Mouse (Mus musculus) lung, embryonic 15.5 days (tissue): ENCODE results near the gene Kbtbd12. TPM values are rescaled to one million over a fixed set of nuclear protein-coding genes. Genes with fewer than 3 reads are reported as not detected.

Experiments
- ATAC-seq: fragments of 200-750 bp; cut with Nextera tagmentation; 2 replicates; pipeline ENCODE4 v1.8.0; 2017; ENCODE audit warnings: moderate number of reproducible peaks, borderline replicate concordance; ENCODE audit not compliant: low FRiP score, low TSS enrichment; ENCODE audit errors: extremely low read depth
- H3K27ac ChIP-seq: fragments of 300-500 bp; sonication (generic); 2 replicates; pipeline ENCODE4 v1.5.1; 2015; ENCODE audit warnings: moderate library complexity, mild to moderate bottlenecking, inconsistent platforms
- H3K27me3 ChIP-seq: fragments of 300-500 bp; sonication (generic); 2 replicates; pipeline ENCODE4 v1.6.1; 2015; ENCODE audit warnings: inconsistent platforms
- H3K36me3 ChIP-seq: fragments of 300-500 bp; sonication (generic); 2 replicates; pipeline ENCODE4 v1.6.1; 2015; ENCODE audit warnings: inconsistent platforms
- H3K4me1 ChIP-seq: fragments of 300-500 bp; sonication (generic); 2 replicates; pipeline ENCODE4 v1.6.1; 2015; ENCODE audit warnings: inconsistent platforms
- H3K4me2 ChIP-seq: fragments of 300-500 bp; sonication (generic); 2 replicates; pipeline ENCODE4 v1.6.1; 2015; ENCODE audit warnings: inconsistent platforms, mild to moderate bottlenecking, moderate library complexity
- H3K4me3 ChIP-seq: fragments of 300-500 bp; sonication (generic); 2 replicates; pipeline ENCODE4 v1.5.1; 2015; ENCODE audit warnings: mild to moderate bottlenecking, inconsistent platforms
- H3K9ac ChIP-seq: fragments of 300-500 bp; sonication (generic); 2 replicates; pipeline ENCODE4 v1.6.1; 2015; ENCODE audit warnings: inconsistent platforms
- H3K9me3 ChIP-seq: fragments of 300-500 bp; sonication (generic); 2 replicates; pipeline ENCODE4 v1.6.1; 2016; ENCODE audit warnings: inconsistent platforms
- WGBS: fragments of 180-500 bp; shearing (Covaris S2); methylation state at CpG from one replicate; pipeline ENCODE4 v1.1.7; 2015; 5-methylcytosine and 5-hydroxymethylcytosine counted together
- polyA plus RNA-seq: library from polyadenylated mRNA; unstranded; fragments of >200 nt; fragmentation: Nextera tagmentation; extraction: Ambion mirVana; gene quantifications from 2 replicates; pipeline ENCODE4 v1.2.1, GENCODE M21; 2015

The Kbtbd12 gene
- polyA plus RNA-seq, result 0.54 and 1.4 TPM in 2 replicates

- H3K9ac ChIP-seq, result no peak within 1 kb of the TSS
- H3K9me3 ChIP-seq, result no peaks in the 10 kb centered on the region
- no peak for ATAC-seq
- no peaks in the 10 kb centered on the region for H3K36me3 ChIP-seq
- H3K4me3 ChIP-seq, result no peak within 1 kb of the TSS
- peaks cover 12% of the 10 kb centered on the region; the same call in 1 of the 2 replicates for H3K4me1 ChIP-seq
- 94% methylated on average over 5 of the region's 5 CpGs for WGBS
- H3K27ac ChIP-seq, result no peak within 1 kb of the TSS
- no peaks in the 10 kb centered on the region for H3K27me3 ChIP-seq
- H3K4me2 ChIP-seq, result no peak within 1 kb of the TSS
Observed at GRCm38 (mm10) chr6:88637611-88638301, at the start of gene Kbtbd12. Gene Kbtbd12 (minus strand): TSS chr6:88637950.

- Histone ChIP-seq H3K36me3 (no peaks in the 10 kb centered on the region), H3K27ac (no peak overlapping the region), H3K4me3 (no peak overlapping the region), H3K27me3 (no peaks in the 10 kb centered on the region), H3K9ac (no peak overlapping the region), H3K9me3 (no peaks in the 10 kb centered on the region), H3K4me2 (no peak overlapping the region), H3K4me1 (peaks cover 31% of the 10 kb centered on the region)
- ATAC-seq, result no peak
- WGBS, result 33% methylated on average over 7 of the region's 7 CpGs
Observed at GRCm38 (mm10) chr6:88683380-88684053, 45.8 kb upstream of the Kbtbd12 start.

GRCm38 (mm10) chr6:88681026-88681425 lies 43.3 kb upstream of the Kbtbd12 start:
- Histone ChIP-seq H3K36me3 (no peaks in the 10 kb centered on the region), H3K27me3 (no peaks in the 10 kb centered on the region), H3K9me3 (no peaks in the 10 kb centered on the region), H3K9ac (no peak overlapping the region), H3K4me1 (peaks cover 14% of the 10 kb centered on the region), H3K4me3 (no peak overlapping the region), H3K27ac (no peak overlapping the region), H3K4me2 (no peak overlapping the region)
- 78% methylated on average over 3 of the region's 3 CpGs for WGBS
- no peak for ATAC-seq

DNA sequence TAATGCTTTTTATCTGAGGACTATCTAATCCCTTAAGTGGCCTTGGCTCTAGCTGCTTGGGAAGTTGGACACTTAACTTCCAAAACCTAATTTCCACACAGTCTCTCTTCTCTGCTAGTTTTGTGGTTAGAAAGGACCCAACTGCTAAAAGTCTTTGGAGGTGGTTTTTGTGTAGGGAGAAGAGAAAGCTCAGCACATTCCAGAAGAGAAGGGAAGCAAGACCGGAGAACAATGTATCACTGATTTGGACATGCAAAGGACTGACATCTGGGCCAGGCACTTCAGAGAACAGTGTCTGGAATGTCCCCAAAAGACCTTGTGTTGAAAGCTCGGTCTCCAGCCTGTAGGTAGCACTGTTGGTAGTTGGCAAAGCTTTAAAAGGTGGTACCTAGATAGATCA lies 40.0 kb upstream of the Kbtbd12 start:
- WGBS, result 63% methylated on average over 2 of the region's 2 CpGs
- Histone ChIP-seq H3K4me3 (no peak overlapping the region), H3K36me3 (no peaks in the 10 kb centered on the region), H3K4me1 (peaks cover 5% of the 10 kb centered on the region; the same call in 1 of the 2 replicates), H3K9me3 (no peaks in the 10 kb centered on the region), H3K27ac (no peak overlapping the region), H3K9ac (no peak overlapping the region), H3K4me2 (no peak overlapping the region), H3K27me3 (no peaks in the 10 kb centered on the region)
- ATAC-seq, result no peak

- H3K9ac ChIP-seq, result no peak overlapping the region
- ATAC-seq, result no peak
- WGBS, result 86% methylated on average over 6 of the region's 6 CpGs
- H3K4me2 ChIP-seq, result no peak overlapping the region
- no peak overlapping the region for H3K27ac ChIP-seq
- H3K36me3 ChIP-seq, result no peaks in the 10 kb centered on the region
- no peaks in the 10 kb centered on the region for H3K9me3 ChIP-seq
- H3K27me3 ChIP-seq, result no peaks in the 10 kb centered on the region
- H3K4me3 ChIP-seq, result no peak overlapping the region
- no peaks in the 10 kb centered on the region for H3K4me1 ChIP-seq
Observed at GRCm38 (mm10) chr6:88676753-88677736, 39.3 kb upstream of the Kbtbd12 start.

DNA sequence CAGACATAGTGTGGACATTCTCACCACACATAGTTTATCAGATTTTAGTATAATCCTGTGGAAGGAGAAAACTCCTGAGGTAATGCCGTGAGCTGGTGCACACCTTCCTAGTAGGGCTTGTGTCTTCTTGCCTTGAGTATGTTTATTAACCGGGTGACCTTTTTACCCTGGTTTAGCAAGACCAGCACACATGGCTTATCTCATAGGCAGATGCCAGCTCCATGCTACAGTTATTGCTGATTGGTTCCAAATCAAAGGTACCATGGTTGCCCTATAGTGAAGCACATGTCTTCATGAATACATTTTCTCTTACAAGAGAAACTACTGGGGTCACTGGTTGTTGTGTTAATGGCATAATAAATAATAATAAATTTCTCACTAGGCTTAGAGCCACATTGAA lies 38.1 kb upstream of the Kbtbd12 start:
- no peaks in the 10 kb centered on the region for H3K36me3 ChIP-seq
- H3K4me2 ChIP-seq, result no peak overlapping the region
- WGBS, result 80% methylated on average over 2 of the region's 2 CpGs
- H3K9ac ChIP-seq, result no peak overlapping the region
- H3K9me3 ChIP-seq, result no peaks in the 10 kb centered on the region
- no peak overlapping the region for H3K27ac ChIP-seq
- ATAC-seq, result no peak
- no peaks in the 10 kb centered on the region for H3K27me3 ChIP-seq
- no peak overlapping the region for H3K4me3 ChIP-seq
- H3K4me1 ChIP-seq, result no peaks in the 10 kb centered on the region

GRCm38 (mm10) chr6:88662284-88662683 lies 24.5 kb upstream of the Kbtbd12 start:
- Histone ChIP-seq H3K4me3 (no peak overlapping the region), H3K4me1 (no peaks in the 10 kb centered on the region), H3K9me3 (no peaks in the 10 kb centered on the region), H3K27ac (no peak overlapping the region), H3K9ac (no peak overlapping the region), H3K27me3 (no peaks in the 10 kb centered on the region), H3K36me3 (no peaks in the 10 kb centered on the region), H3K4me2 (no peak overlapping the region)
- WGBS, result 82% methylated on average over 3 of the region's 3 CpGs
- ATAC-seq, result no peak

DNA sequence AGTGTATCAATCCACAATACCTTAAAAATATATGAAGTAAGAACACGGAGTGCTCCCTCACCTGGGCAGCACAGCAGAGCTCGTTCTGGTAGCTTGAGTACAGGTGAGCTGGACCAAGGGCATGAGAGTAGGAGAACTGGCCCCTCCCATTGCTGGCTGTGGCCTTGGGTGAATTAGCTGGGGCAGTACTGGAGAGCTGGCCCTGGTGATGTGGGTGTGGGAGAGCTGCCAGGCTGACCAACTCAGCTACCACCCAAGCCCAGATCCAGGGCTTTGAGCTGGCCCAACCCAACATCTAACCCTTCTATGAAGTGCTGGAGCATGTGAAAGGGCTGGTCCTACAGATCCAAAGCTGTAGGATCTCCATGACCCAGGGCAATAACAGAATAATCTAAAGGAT lies 23.9 kb upstream of the Kbtbd12 start:
- 83% methylated on average over 2 of the region's 2 CpGs for WGBS
- Histone ChIP-seq H3K4me3 (no peak overlapping the region), H3K36me3 (no peaks in the 10 kb centered on the region), H3K4me2 (no peak overlapping the region), H3K27me3 (no peaks in the 10 kb centered on the region), H3K9ac (no peak overlapping the region), H3K27ac (no peak overlapping the region), H3K4me1 (no peaks in the 10 kb centered on the region), H3K9me3 (no peaks in the 10 kb centered on the region)
- no peak for ATAC-seq

- no peaks in the 10 kb centered on the region for H3K4me1 ChIP-seq
- WGBS, result 76% methylated on average over 4 of the region's 4 CpGs
- no peak overlapping the region for H3K27ac ChIP-seq
- no peak overlapping the region for H3K9ac ChIP-seq
- H3K4me2 ChIP-seq, result no peak overlapping the region
- no peaks in the 10 kb centered on the region for H3K27me3 ChIP-seq
- no peaks in the 10 kb centered on the region for H3K36me3 ChIP-seq
- no peaks in the 10 kb centered on the region for H3K9me3 ChIP-seq
- H3K4me3 ChIP-seq, result no peak overlapping the region
- ATAC-seq, result no peak
Observed at GRCm38 (mm10) chr6:88647564-88648295, 10.0 kb upstream of the Kbtbd12 start.

DNA sequence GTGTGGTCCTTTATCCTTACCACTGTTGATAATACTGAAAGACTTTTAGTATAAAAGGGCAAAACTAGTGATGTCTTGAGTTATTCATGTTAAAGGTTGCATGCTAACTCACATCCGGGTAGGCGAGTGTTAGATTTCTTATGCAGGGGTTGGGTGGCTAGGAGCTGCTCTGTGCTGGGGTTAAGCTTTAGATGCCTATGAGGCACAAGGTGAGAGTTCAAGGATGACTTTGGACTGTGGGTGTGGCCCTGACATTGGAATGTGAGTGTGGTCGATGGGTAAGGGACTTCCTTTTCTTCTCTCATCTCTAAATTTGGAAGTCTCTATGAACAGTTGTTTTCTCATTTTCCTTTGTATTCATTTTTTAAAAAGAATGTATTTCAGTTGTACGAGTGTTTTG lies 7.0 kb upstream of the Kbtbd12 start:
- no peaks in the 10 kb centered on the region for H3K36me3 ChIP-seq
- WGBS, result 74% methylated on average over 4 of the region's 4 CpGs
- ATAC-seq, result no peak
- no peaks in the 10 kb centered on the region for H3K9me3 ChIP-seq
- H3K27ac ChIP-seq, result no peak overlapping the region
- no peak overlapping the region for H3K4me2 ChIP-seq
- no peak overlapping the region for H3K9ac ChIP-seq
- peaks cover 7% of the 10 kb centered on the region; the same call in 1 of the 2 replicates for H3K4me1 ChIP-seq
- no peak overlapping the region for H3K4me3 ChIP-seq
- H3K27me3 ChIP-seq, result no peaks in the 10 kb centered on the region

DNA sequence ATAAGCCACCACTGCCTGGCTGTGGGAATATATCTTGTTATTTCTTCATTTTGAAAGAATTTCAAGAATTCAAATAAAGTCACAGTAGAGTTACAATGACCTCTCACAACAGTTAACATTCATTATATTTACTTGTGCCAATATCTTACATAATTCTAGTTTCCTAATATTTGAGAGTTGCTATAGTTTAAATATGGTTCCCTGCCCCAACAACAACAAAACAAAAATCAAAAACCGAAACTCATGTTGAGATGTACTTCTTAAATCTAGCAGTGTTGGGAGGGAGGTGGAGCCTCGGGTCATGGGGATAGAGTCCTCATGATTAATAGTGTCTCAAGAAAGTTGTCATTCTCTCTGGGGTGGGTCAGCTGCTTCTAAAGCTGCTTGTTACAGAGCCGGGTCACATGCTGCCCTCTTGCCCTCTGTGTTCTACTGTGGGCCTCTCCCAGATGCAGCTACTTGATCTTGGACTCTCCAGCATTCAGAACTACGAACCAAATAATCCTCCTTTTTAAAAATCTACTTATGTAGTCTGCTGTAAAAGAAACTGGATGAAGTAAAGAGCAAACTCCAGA lies 3.7 kb upstream of the Kbtbd12 start:
- no peaks in the 10 kb centered on the region for H3K9me3 ChIP-seq
- no peak overlapping the region for H3K9ac ChIP-seq
- no peak overlapping the region for H3K4me3 ChIP-seq
- no peak overlapping the region for H3K27ac ChIP-seq
- H3K27me3 ChIP-seq, result no peaks in the 10 kb centered on the region
- H3K4me2 ChIP-seq, result no peak overlapping the region
- H3K4me1 ChIP-seq, result peaks cover 12% of the 10 kb centered on the region; the same call in 1 of the 2 replicates
- ATAC-seq, result no peak
- no peaks in the 10 kb centered on the region for H3K36me3 ChIP-seq
- 57% methylated on average over 4 of the region's 4 CpGs for WGBS
